Mouse (Mus musculus) stomach, embryonic 15.5 days (tissue): ENCODE measurements around the gene Dynlrb2. TPM values are rescaled to one million over a fixed set of nuclear protein-coding genes. Genes with fewer than 3 reads are reported as not detected.

Source experiments
- ATAC-seq: fragments of 200-750 bp; cut with Nextera tagmentation; 2 replicates; pipeline ENCODE4 v1.8.0; 2017; ENCODE audit warnings: low read depth, moderate number of reproducible peaks, moderate TSS enrichment; ENCODE audit not compliant: insufficient read depth, low FRiP score
- H3K27ac ChIP-seq: fragments of 300-500 bp; sonication (generic); 2 replicates; pipeline ENCODE4 v1.5.1; 2015; ENCODE audit warnings: mild to moderate bottlenecking, inconsistent platforms
- H3K27me3 ChIP-seq: fragments of 300-500 bp; sonication (generic); replicated peaks from 2 replicates; pipeline ENCODE4 v1.6.1; 2015; ENCODE audit warnings: inconsistent platforms
- H3K36me3 ChIP-seq: fragments of 300-500 bp; sonication (generic); 2 replicates; pipeline ENCODE4 v1.6.1; 2015; ENCODE audit warnings: inconsistent platforms
- H3K4me1 ChIP-seq: fragments of 300-500 bp; sonication (generic); 2 replicates; pipeline ENCODE4 v1.6.1; 2015; ENCODE audit warnings: inconsistent platforms
- H3K4me2 ChIP-seq: fragments of 300-500 bp; sonication (generic); 2 replicates; pipeline ENCODE4 v1.6.1; 2015; ENCODE audit warnings: mild to moderate bottlenecking, inconsistent platforms
- H3K4me3 ChIP-seq: fragments of 300-500 bp; sonication (generic); replicated peaks from 2 replicates; pipeline ENCODE4 v1.5.1; 2015; ENCODE audit warnings: inconsistent platforms
- H3K9ac ChIP-seq: fragments of 300-500 bp; sonication (generic); 2 replicates; pipeline ENCODE4 v1.6.1; 2015; ENCODE audit warnings: inconsistent platforms
- H3K9me3 ChIP-seq: fragments of 300-500 bp; sonication (generic); 2 replicates; pipeline ENCODE4 v1.6.1; 2016; ENCODE audit warnings: inconsistent platforms
- WGBS: fragments of 180-500 bp; shearing (Covaris S2); methylation state at CpG from one replicate; pipeline ENCODE4 v1.1.7; 2015; 5-methylcytosine and 5-hydroxymethylcytosine counted together
- polyA plus RNA-seq: library from polyadenylated mRNA; unstranded; fragments of >200 nt; fragmentation: Nextera tagmentation; extraction: Ambion mirVana; gene quantifications from 2 replicates; pipeline ENCODE4 v1.2.1, GENCODE M21; 2015

Dynlrb2 gene
- polyA plus RNA-seq, 1 experiment from 2014 or later: 0.57 TPM

DNA sequence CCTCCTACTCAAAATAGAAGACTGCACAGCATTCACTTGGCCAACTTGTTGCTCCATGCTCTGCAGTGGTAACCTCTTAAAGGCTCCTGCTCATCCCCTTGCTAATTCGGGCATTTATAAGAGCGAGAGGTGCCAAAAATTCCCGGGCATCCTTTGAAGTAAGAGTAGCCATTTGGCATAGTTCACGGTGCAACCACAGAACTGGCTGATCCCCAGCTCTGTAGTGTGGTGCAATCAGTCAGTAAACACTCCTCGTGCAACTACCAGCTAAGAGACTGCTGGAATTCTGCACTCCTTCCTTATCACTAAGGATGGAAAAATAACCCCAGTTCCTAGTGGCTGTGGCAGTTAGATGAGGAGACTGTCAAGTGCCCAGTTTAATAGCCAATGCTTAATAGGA, 3.9 kb downstream of the Dynlrb2 start:
- no peak for ATAC-seq
- H3K27ac ChIP-seq: no peak overlapping the region
- H3K4me3 ChIP-seq: no peak overlapping the region
- H3K9ac ChIP-seq: no peak overlapping the region
- WGBS: 60% methylated on average over 5 of the region's 5 CpGs
- H3K4me1 ChIP-seq: peaks cover 9% of the 10 kb centered on the region
- no peaks in the 10 kb centered on the region for H3K9me3 ChIP-seq
- H3K36me3 ChIP-seq: no peaks in the 10 kb centered on the region
- no peak overlapping the region for H3K4me2 ChIP-seq
- no peaks in the 10 kb centered on the region for H3K27me3 ChIP-seq

DNA sequence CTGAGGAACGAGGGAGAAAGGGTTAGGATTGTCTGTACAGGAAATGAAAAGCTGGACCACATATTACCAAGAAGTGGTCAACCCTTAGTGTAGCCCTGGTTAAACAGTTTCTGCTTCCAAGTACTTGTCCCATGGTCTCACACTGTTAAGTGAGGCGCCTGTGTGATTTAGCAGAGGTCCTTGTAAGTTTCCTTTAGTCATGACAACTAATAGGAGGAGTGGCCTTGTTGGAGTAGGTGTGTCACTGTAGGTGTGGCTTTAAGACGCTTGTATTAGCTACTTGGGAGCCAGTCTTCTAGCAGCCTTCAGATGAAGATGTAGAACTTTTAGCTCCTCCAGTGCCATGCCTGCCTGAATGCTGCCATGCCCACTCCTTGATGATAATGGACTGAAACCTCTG, 4.5 kb downstream of the Dynlrb2 start:
- WGBS: 64% methylated on average over 3 of the region's 3 CpGs
- Histone ChIP-seq H3K36me3 (no peaks in the 10 kb centered on the region), H3K27ac (no peak overlapping the region), H3K27me3 (no peaks in the 10 kb centered on the region), H3K9me3 (no peaks in the 10 kb centered on the region), H3K9ac (no peak overlapping the region), H3K4me2 (no peak overlapping the region), H3K4me3 (no peak overlapping the region), H3K4me1 (peaks cover 8% of the 10 kb centered on the region)
- ATAC-seq: no peak

DNA sequence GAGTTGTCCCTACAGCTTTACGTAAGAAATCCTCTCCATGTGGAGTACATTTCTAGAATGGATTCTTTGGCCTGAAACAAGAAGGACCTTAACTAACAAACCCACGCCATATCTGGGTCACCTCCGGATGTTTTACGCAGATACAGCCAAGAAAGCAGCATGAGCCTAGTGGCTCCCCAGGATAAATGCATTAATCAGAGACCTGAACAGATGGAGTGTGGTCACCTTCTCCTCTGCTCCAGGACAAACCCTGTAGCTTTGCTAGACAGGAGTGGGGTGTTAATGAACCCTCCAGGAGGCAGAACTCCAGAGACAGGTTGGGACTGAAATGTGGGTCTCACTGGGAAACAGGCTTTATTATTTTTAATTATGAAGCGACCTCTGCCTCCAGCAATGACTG, 14.9 kb downstream of the Dynlrb2 start:
- no peak for ATAC-seq
- Histone ChIP-seq H3K36me3 (no peaks in the 10 kb centered on the region), H3K27ac (no peak overlapping the region), H3K27me3 (no peaks in the 10 kb centered on the region), H3K4me1 (no peaks in the 10 kb centered on the region), H3K9me3 (no peaks in the 10 kb centered on the region), H3K4me2 (no peak overlapping the region), H3K4me3 (no peak overlapping the region), H3K9ac (no peak overlapping the region)
- WGBS: 86% methylated on average over 5 of the region's 5 CpGs

DNA sequence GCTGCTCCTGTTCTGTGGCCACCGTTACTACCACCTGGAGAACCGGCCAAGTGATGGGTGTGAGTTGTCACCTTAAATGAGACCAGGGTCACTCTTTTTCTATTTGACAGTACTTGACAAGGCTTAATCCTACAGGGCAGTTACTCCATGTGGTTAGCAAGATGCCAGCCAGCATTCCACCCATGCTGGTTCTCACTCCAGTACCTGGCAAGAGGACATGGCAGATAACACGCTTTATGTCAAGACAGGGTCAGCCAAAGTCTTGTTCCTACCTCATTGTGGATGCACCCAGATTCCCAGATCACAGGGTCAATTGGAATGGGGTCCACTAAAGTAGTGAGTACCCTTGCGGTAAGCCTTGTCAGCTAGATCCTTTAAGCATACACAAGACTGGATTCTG, 16.4 kb downstream of the Dynlrb2 start:
- no peak for ATAC-seq
- WGBS: 88% methylated on average over 4 of the region's 4 CpGs

DNA sequence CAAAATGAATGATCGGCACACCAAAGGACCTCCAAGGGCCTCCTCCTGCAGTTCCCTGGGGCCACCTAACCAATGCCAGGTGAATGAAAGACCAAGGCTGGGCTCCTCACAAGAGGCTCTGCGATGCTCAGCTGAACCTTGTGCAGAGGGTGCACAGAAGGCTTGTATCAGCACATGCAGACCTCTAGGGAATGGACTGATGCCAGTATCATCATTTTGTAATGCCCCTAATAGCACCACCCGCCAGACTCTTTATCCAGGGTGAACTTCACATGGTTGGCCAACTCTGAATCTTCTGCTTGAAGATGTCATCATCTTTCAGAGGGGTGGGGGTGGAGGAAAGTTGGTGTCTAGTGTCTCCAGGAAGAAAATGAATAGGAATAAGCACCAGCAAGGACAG, 16.9 kb downstream of the Dynlrb2 start:
- H3K4me1 ChIP-seq: no peaks in the 10 kb centered on the region
- H3K36me3 ChIP-seq: no peaks in the 10 kb centered on the region
- ATAC-seq: no peak
- no peak overlapping the region for H3K9ac ChIP-seq
- H3K4me3 ChIP-seq: no peak overlapping the region
- WGBS: 81% methylated on average over 3 of the region's 3 CpGs
- H3K27ac ChIP-seq: no peak overlapping the region
- no peaks in the 10 kb centered on the region for H3K9me3 ChIP-seq
- H3K27me3 ChIP-seq: no peaks in the 10 kb centered on the region
- H3K4me2 ChIP-seq: no peak overlapping the region

More for the DNA sequence above, 16.4 kb downstream of the Dynlrb2 start:
- H3K4me1 ChIP-seq: no peaks in the 10 kb centered on the region
- H3K9me3 ChIP-seq: no peaks in the 10 kb centered on the region
- no peaks in the 10 kb centered on the region for H3K36me3 ChIP-seq
- H3K9ac ChIP-seq: no peak overlapping the region
- H3K27ac ChIP-seq: no peak overlapping the region
- H3K4me2 ChIP-seq: no peak overlapping the region
- H3K27me3 ChIP-seq: no peaks in the 10 kb centered on the region
- H3K4me3 ChIP-seq: no peak overlapping the region

DNA sequence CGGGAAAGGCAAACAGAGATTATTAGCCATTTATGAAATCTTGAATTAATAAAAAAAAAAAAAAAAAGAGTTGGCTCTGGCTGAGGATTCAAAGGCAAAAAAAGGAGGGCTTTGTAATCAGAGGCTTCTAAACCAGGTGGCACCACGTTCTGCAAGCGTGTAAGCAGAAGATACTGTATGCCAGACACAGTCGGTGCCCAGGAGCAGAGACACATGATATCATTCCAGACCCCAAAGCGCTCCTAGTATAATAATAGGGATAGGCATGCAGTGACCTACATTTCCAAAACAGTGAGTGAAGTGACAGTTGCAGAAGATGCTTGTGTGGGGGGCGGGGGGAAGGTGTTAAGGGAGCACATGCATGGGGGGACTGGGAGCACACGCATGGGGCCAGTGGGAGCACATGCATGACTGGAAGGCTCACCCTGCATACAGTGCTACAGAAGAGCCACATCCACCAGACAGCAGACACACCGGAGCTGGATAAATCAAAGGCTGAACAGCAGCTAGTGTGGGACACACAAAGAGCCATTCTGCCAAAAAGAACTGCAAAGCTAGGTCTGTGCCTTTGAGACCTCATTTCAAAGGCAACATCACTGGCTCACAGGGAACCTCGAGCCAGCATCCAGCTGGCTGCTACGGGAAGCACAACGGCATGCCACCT, 17.5 kb downstream of the Dynlrb2 start:
- Histone ChIP-seq H3K4me3 (no peak overlapping the region), H3K36me3 (no peaks in the 10 kb centered on the region), H3K9ac (no peak overlapping the region), H3K4me2 (no peak overlapping the region), H3K27me3 (no peaks in the 10 kb centered on the region), H3K9me3 (no peaks in the 10 kb centered on the region), H3K27ac (no peak overlapping the region), H3K4me1 (no peaks in the 10 kb centered on the region)
- no peak for ATAC-seq
- WGBS: 74% methylated on average over 11 of the region's 11 CpGs

DNA sequence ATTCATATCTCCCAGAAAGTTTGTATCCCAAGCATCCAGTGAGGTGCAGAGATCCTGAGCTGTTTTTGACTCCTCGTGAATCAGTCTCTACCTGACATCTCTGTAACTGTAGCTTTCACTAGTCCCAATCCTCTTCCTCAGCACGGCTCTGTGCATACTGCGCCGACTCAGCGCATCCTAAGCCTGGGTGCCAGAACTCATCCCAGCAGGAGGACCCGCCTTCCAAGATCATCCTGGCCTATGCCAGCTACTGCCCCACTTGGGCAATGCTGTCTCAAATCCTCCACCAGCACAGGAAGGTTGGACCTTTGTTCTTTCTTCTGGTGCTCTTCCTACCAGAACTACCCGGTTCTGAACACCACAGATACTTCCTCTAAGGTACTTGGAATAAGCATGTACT, 20.1 kb downstream of the Dynlrb2 start:
- ATAC-seq: no peak

DNA sequence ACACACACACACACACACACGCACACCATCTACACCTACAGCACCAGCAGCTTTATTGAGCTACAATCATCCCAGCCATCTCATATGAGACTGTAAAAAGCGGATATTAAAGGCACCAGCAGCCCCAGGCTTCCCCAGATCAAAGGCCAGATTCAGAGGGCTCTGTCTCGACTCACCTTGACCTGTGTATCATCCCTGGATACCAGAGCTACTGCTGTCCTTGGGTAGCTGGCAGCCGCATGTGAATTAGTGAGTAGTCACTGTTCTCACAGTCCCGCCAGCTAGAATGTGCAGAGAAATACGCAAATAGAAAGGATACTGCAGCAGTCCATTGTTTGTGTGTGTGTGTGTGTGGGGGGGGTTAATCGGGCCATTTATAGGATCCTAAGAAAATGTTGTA, 24.0 kb downstream of the Dynlrb2 start:
- no peak for ATAC-seq
- Histone ChIP-seq H3K9ac (no peak overlapping the region), H3K27ac (no peak overlapping the region), H3K27me3 (no peaks in the 10 kb centered on the region), H3K36me3 (no peaks in the 10 kb centered on the region), H3K4me1 (no peaks in the 10 kb centered on the region), H3K9me3 (no peaks in the 10 kb centered on the region), H3K4me3 (no peak overlapping the region), H3K4me2 (no peak overlapping the region)
- WGBS: 75% methylated on average over 7 of the region's 7 CpGs

More for the DNA sequence above, 20.1 kb downstream of the Dynlrb2 start:
- Histone ChIP-seq H3K4me3 (no peak overlapping the region), H3K4me1 (no peaks in the 10 kb centered on the region), H3K4me2 (no peak overlapping the region), H3K9me3 (no peaks in the 10 kb centered on the region), H3K27me3 (no peaks in the 10 kb centered on the region), H3K36me3 (no peaks in the 10 kb centered on the region), H3K27ac (no peak overlapping the region), H3K9ac (no peak overlapping the region)
- WGBS: 87% methylated on average over 7 of the region's 7 CpGs

DNA sequence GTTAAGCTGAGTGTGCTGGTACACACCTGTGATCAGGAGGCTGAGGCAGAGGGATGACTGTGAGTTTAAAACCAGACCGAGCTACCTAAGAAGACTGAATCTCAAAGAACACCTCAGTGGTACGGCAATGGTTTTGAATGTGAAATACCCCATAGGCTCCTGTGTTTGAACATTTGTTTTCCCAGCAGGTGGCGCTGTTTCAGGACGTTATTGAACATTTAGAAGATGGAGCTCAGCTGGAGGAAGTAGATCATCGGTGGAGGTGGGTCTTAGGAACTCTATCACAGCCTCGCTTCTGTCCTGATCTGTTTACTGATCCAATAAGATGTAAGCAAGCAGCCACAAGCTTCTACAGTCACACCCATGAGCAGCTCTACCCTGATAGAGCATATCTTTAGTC, 28.3 kb downstream of the Dynlrb2 start:
- H3K4me2 ChIP-seq: no peak overlapping the region
- H3K4me1 ChIP-seq: no peaks in the 10 kb centered on the region
- 75% methylated on average over 6 of the region's 6 CpGs for WGBS
- H3K36me3 ChIP-seq: no peaks in the 10 kb centered on the region
- no peaks in the 10 kb centered on the region for H3K27me3 ChIP-seq
- H3K9me3 ChIP-seq: no peaks in the 10 kb centered on the region
- no peak for ATAC-seq
- no peak overlapping the region for H3K27ac ChIP-seq
- H3K9ac ChIP-seq: no peak overlapping the region
- no peak overlapping the region for H3K4me3 ChIP-seq

DNA sequence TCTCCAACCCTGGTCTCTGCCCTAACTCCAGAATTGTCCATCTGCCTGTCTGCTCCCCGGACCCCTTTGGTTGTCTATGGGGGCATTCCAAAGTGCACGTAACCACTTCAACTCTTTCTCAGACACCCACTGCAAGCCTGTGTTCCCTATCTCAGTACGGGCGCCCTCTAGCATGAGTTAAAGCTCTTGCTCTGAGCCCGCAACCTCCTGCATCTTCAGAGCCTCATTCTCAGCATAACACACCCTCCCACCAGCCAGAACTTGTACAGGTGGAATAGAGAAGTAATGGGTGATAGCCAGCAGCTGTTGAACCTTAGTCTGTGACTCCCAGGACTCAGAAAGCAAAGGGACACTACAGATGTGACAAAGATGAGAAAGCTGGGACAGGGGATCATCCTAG, 32.0 kb downstream of the Dynlrb2 start:
- Histone ChIP-seq H3K36me3 (no peaks in the 10 kb centered on the region), H3K4me3 (no peak overlapping the region), H3K9ac (no peak overlapping the region), H3K27me3 (no peaks in the 10 kb centered on the region), H3K27ac (no peak overlapping the region), H3K4me1 (no peaks in the 10 kb centered on the region), H3K9me3 (no peaks in the 10 kb centered on the region), H3K4me2 (no peak overlapping the region)
- ATAC-seq: no peak
- WGBS: 76% methylated on average over 5 of the region's 5 CpGs

DNA sequence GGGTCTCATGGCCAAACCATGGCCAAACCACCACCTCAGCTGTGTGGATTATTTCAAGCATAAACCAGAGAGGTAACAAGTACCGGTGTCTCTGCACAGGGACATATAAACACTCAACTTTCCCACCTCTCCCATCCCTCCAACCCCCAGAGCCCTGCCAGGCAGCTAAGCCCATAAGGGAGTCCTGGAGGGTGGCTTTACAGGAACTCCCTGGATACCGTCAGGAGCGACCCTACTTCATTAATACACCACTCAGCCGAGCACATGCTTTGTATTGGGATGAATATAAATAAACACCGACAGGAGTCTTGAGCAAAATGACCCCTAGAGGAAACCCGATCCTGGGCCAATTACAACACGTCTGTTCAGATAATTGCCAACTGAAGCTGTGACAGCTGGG, 34.0 kb downstream of the Dynlrb2 start:
- H3K36me3 ChIP-seq: no peaks in the 10 kb centered on the region
- no peaks in the 10 kb centered on the region for H3K27me3 ChIP-seq
- H3K4me2 ChIP-seq: no peak overlapping the region
- H3K9me3 ChIP-seq: no peaks in the 10 kb centered on the region
- 36% methylated on average over 7 of the region's 7 CpGs for WGBS
- H3K4me3 ChIP-seq: no peak overlapping the region
- ATAC-seq: no peak
- H3K4me1 ChIP-seq: no peaks in the 10 kb centered on the region
- no peak overlapping the region for H3K27ac ChIP-seq
- H3K9ac ChIP-seq: no peak overlapping the region

DNA sequence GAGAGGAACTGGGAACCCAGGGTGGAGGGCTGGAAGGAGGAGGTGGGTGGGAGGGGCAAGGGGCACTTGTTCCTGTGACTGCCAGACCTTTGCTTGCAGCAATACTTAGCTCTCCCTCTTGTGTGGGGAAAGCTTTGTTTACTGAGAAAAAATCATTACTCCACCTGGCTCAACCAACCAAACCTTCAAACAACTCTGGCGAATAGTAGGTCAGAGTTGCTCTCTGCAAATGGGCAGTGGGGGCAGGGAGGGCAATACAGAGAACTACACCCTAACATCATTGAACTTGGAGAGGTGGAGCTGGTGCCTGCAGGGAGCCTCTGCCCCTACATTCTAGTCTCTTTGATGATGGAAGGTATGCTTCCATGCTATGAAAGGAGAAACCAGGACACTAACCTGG, 35.4 kb downstream of the Dynlrb2 start:
- no peak overlapping the region for H3K4me3 ChIP-seq
- no peaks in the 10 kb centered on the region for H3K9me3 ChIP-seq
- ATAC-seq: no peak
- no peaks in the 10 kb centered on the region for H3K36me3 ChIP-seq
- WGBS: 65% methylated on average over 1 of the region's 1 CpGs
- H3K27me3 ChIP-seq: no peaks in the 10 kb centered on the region
- H3K27ac ChIP-seq: no peak overlapping the region
- H3K4me2 ChIP-seq: no peak overlapping the region
- no peak overlapping the region for H3K9ac ChIP-seq
- H3K4me1 ChIP-seq: no peaks in the 10 kb centered on the region

DNA sequence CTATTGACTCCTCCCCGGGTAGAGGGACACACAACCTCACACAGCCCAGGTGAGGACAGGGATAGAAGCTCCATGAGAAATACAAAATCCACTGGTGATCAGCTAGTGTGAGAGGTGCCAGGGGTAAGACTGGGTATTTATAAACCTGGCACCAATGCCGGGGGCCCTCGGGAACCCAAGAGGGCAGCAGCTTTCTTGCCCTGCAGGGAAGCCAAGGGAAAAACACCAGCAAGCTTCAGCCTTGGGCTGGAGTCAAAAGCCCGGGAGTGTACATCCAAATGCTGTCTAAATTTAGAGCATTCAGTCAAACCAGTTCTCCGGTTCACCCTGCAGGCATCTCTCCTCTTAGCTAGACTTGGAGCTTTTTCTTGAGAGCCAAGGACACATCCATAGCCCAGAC, 38.1 kb downstream of the Dynlrb2 start:
- 87% methylated on average over 5 of the region's 5 CpGs for WGBS
- ATAC-seq: no peak
- Histone ChIP-seq H3K27me3 (no peaks in the 10 kb centered on the region), H3K4me3 (no peak overlapping the region), H3K9ac (no peak overlapping the region), H3K36me3 (no peaks in the 10 kb centered on the region), H3K4me2 (no peak overlapping the region), H3K4me1 (no peaks in the 10 kb centered on the region), H3K27ac (no peak overlapping the region), H3K9me3 (no peaks in the 10 kb centered on the region)
